Mouse (Mus musculus): ENCODE data around the gene Gnl1.

- TF ChIP-seq CTCF (IDR thresholded peaks at IDR 0.05; ENCODE audit: low read depth, low read length) (no peak), GATA1 (IDR thresholded peaks at IDR 0.05; ENCODE audit: borderline replicate concordance, low read length) (no peak), TAL1 (conservative IDR thresholded peaks at IDR 0.05; ENCODE audit: low read depth, low read length) (no peak)
These were observed 46.2 kb downstream of the Gnl1 start for GRCm38 (mm10) chr17:36025901-36026300.

Data from G1E (cell line).